Mouse (Mus musculus): ENCODE measurements at regions not wholly inside any gene's neighbourhood (a gene's known extent, or its start where the extent isn't known, plus 50 kb on each side); places are given as distances from the start of the nearest gene placed in this dataset.

- Histone ChIP-seq H3K4me2 (replicated peaks; ENCODE audit: low read depth, low read length) (no peak overlapping the region), H3K27ac (ENCODE audit: low read depth, low read length) (no peak overlapping the region), H3K9ac (ENCODE audit: low read depth, low read length) (no peak overlapping the region), H3K4me3 (ENCODE audit: low read depth, low read length) (no peak overlapping the region), H3K27me3 (ENCODE audit: control insufficient read depth, insufficient read depth, low read length) (no peaks in the 10 kb centered on the region), H3K9me3 (ENCODE audit: control insufficient read depth, low read length) (no peaks in the 10 kb centered on the region), H3K36me3 (ENCODE audit: control insufficient read depth, insufficient read depth, low read length) (no peaks in the 10 kb centered on the region), H3K4me1 (replicated peaks; ENCODE audit: control insufficient read depth, insufficient read depth, low read length) (no peaks in the 10 kb centered on the region)
- 81% methylated on average over 2 of the region's 2 CpGs for WGBS
- DNase-seq (ENCODE audit: low spot score): no peak
- no peak for ATAC-seq (ENCODE audit: low FRiP score)
Measured at GRCm38 (mm10) chr19:54836451-54836850, 290.6 kb downstream of the Gpam start.

DNA sequence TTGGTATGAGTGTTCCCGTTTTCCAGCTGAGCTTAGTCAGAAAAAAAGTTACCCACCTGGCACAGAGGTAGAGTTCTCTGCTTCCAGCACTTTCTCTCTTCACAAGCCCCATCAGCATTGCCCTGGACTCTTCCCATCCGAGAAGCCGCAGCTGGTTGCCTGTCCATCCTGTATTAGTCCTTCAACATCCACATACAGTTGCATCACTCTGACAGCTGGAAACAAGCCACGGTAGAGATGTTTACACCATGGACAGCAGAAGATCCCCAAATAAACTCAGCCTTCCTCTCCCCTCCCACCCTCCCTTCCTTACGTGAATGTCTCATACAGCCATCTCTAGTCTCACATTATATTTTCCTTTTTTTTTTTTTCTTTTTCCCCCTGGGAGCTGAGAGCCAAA, 304.9 kb downstream of the Gpam start:
- H3K36me3 ChIP-seq (ENCODE audit: control insufficient read depth, insufficient read depth, low read length): no peaks in the 10 kb centered on the region
- WGBS: 87% methylated on average over 5 of the region's 5 CpGs
- H3K9me3 ChIP-seq (ENCODE audit: control insufficient read depth, low read length): no peaks in the 10 kb centered on the region

GRCm38 (mm10) chr19:54820587-54820986, 306.5 kb downstream of the Gpam start:
- Histone ChIP-seq H3K4me1 (replicated peaks; ENCODE audit: control insufficient read depth, insufficient read depth, low read length) (no peaks in the 10 kb centered on the region), H3K4me2 (replicated peaks; ENCODE audit: low read depth, low read length) (no peak overlapping the region), H3K9me3 (ENCODE audit: control insufficient read depth, low read length) (no peaks in the 10 kb centered on the region), H3K9ac (ENCODE audit: low read depth, low read length) (no peak overlapping the region), H3K36me3 (ENCODE audit: control insufficient read depth, insufficient read depth, low read length) (no peaks in the 10 kb centered on the region), H3K27me3 (ENCODE audit: control insufficient read depth, insufficient read depth, low read length) (no peaks in the 10 kb centered on the region), H3K4me3 (ENCODE audit: low read depth, low read length) (no peak overlapping the region), H3K27ac (ENCODE audit: low read depth, low read length) (no peak overlapping the region)
- 73% methylated on average over 4 of the region's 4 CpGs for WGBS
- no peak for DNase-seq (ENCODE audit: low spot score)
- no peak for ATAC-seq (ENCODE audit: low FRiP score)

More for the DNA sequence above, 304.9 kb downstream of the Gpam start:
- Histone ChIP-seq H3K4me2 (replicated peaks; ENCODE audit: low read depth, low read length) (no peak overlapping the region), H3K4me3 (ENCODE audit: low read depth, low read length) (no peak overlapping the region), H3K9ac (ENCODE audit: low read depth, low read length) (no peak overlapping the region), H3K27ac (ENCODE audit: low read depth, low read length) (no peak overlapping the region), H3K4me1 (replicated peaks; ENCODE audit: control insufficient read depth, insufficient read depth, low read length) (no peaks in the 10 kb centered on the region), H3K27me3 (ENCODE audit: control insufficient read depth, insufficient read depth, low read length) (no peaks in the 10 kb centered on the region)
- no peak for DNase-seq (ENCODE audit: low spot score)
- no peak for ATAC-seq (ENCODE audit: low FRiP score)

GRCm38 (mm10) chr19:54801123-54801742, 325.8 kb downstream of the Gpam start:
- no peak for ATAC-seq (ENCODE audit: low FRiP score)
- Histone ChIP-seq H3K27ac (ENCODE audit: low read depth, low read length) (no peak overlapping the region), H3K4me1 (replicated peaks; ENCODE audit: control insufficient read depth, insufficient read depth, low read length) (no peaks in the 10 kb centered on the region), H3K4me2 (replicated peaks; ENCODE audit: low read depth, low read length) (no peak overlapping the region), H3K4me3 (ENCODE audit: low read depth, low read length) (no peak overlapping the region), H3K36me3 (ENCODE audit: control insufficient read depth, insufficient read depth, low read length) (no peaks in the 10 kb centered on the region), H3K9ac (ENCODE audit: low read depth, low read length) (no peak overlapping the region), H3K27me3 (ENCODE audit: control insufficient read depth, insufficient read depth, low read length) (no peaks in the 10 kb centered on the region), H3K9me3 (ENCODE audit: control insufficient read depth, low read length) (no peaks in the 10 kb centered on the region)
- 89% methylated on average over 8 of the region's 8 CpGs for WGBS
- no peak for DNase-seq (ENCODE audit: low spot score)

DNA sequence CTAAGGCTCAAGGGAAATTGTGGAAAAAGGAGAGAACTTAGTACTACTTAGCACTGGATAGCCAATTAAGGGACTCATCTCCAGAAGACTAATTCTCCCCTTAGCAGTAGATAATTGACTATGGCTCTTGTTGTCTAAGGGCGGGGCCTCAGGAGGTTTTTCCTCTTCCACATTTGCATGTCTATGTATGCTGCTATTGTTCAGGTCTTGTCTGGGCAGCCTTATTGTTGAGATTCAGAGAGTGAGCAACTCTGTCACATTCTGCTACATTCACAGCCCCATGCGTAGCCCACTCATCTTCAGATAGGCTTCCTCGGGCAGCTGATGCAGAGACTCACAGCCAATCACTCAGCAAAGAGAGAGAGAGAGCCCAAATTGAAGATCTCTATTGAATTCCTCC, 339.9 kb downstream of the Gpam start:
- no peak overlapping the region for H3K4me2 ChIP-seq (replicated peaks; ENCODE audit: low read depth, low read length)
- 50% methylated on average over 3 of the region's 3 CpGs for WGBS
- H3K27ac ChIP-seq (ENCODE audit: low read depth, low read length): no peak overlapping the region
- DNase-seq (ENCODE audit: low spot score): peak; percentile 15
- no peak for ATAC-seq (ENCODE audit: low FRiP score)
- H3K9me3 ChIP-seq (ENCODE audit: control insufficient read depth, low read length): no peaks in the 10 kb centered on the region
- no peak overlapping the region for H3K4me3 ChIP-seq (ENCODE audit: low read depth, low read length)
- H3K9ac ChIP-seq (ENCODE audit: low read depth, low read length): no peak overlapping the region
- H3K4me1 ChIP-seq (replicated peaks; ENCODE audit: control insufficient read depth, insufficient read depth, low read length): no peaks in the 10 kb centered on the region
- H3K27me3 ChIP-seq (ENCODE audit: control insufficient read depth, insufficient read depth, low read length): no peaks in the 10 kb centered on the region
- H3K36me3 ChIP-seq (ENCODE audit: control insufficient read depth, insufficient read depth, low read length): no peaks in the 10 kb centered on the region

DNA sequence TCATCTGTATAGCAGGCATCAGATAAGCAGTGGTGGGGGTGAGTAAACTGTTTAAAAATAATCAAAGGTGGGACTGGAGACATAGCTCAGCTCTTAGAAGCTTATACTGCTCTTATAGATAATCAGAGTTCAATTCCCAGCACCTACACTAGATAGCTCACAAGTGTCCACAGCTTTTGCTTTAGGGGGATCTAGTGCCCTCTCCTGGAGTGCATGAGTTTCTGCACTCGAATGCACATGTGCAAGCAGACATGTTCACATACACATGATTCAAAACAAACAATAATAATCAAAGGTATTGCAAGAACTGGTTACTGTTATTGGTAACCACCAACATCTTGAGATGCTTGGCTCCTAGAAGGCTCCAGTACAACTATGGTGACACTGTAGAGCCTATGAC, 343.3 kb downstream of the Gpam start:
- Histone ChIP-seq H3K4me2 (replicated peaks; ENCODE audit: low read depth, low read length) (no peak overlapping the region), H3K4me1 (replicated peaks; ENCODE audit: control insufficient read depth, insufficient read depth, low read length) (no peaks in the 10 kb centered on the region), H3K9ac (ENCODE audit: low read depth, low read length) (no peak overlapping the region), H3K27me3 (ENCODE audit: control insufficient read depth, insufficient read depth, low read length) (no peaks in the 10 kb centered on the region), H3K36me3 (ENCODE audit: control insufficient read depth, insufficient read depth, low read length) (no peaks in the 10 kb centered on the region), H3K27ac (ENCODE audit: low read depth, low read length) (no peak overlapping the region), H3K9me3 (ENCODE audit: control insufficient read depth, low read length) (no peaks in the 10 kb centered on the region), H3K4me3 (ENCODE audit: low read depth, low read length) (no peak overlapping the region)
- DNase-seq (ENCODE audit: low spot score): no peak
- 86% methylated on average over 1 of the region's 1 CpGs for WGBS
- no peak for ATAC-seq (ENCODE audit: low FRiP score)

- H3K27me3 ChIP-seq (ENCODE audit: control insufficient read depth, insufficient read depth, low read length): no peaks in the 10 kb centered on the region
- DNase-seq (ENCODE audit: low spot score) (no peak), ATAC-seq (ENCODE audit: low FRiP score) (no peak)
- no peaks in the 10 kb centered on the region for H3K4me1 ChIP-seq (replicated peaks; ENCODE audit: control insufficient read depth, insufficient read depth, low read length)
- no peaks in the 10 kb centered on the region for H3K9me3 ChIP-seq (ENCODE audit: control insufficient read depth, low read length)
- no peak overlapping the region for H3K9ac ChIP-seq (ENCODE audit: low read depth, low read length)
- no peaks in the 10 kb centered on the region for H3K36me3 ChIP-seq (ENCODE audit: control insufficient read depth, insufficient read depth, low read length)
- no peak overlapping the region for H3K4me3 ChIP-seq (ENCODE audit: low read depth, low read length)
- no peak overlapping the region for H3K27ac ChIP-seq (ENCODE audit: low read depth, low read length)
- 77% methylated on average over 5 of the region's 5 CpGs for WGBS
- H3K4me2 ChIP-seq (replicated peaks; ENCODE audit: low read depth, low read length): no peak overlapping the region
Measured at GRCm38 (mm10) chr19:54757761-54758160, 369.3 kb downstream of the Gpam start.

GRCm38 (mm10) chr19:54756681-54757257, 370.3 kb downstream of the Gpam start:
- Histone ChIP-seq H3K27ac (ENCODE audit: low read depth, low read length) (no peak overlapping the region), H3K36me3 (ENCODE audit: control insufficient read depth, insufficient read depth, low read length) (no peaks in the 10 kb centered on the region), H3K4me2 (replicated peaks; ENCODE audit: low read depth, low read length) (no peak overlapping the region), H3K4me3 (ENCODE audit: low read depth, low read length) (no peak overlapping the region), H3K9me3 (ENCODE audit: control insufficient read depth, low read length) (no peaks in the 10 kb centered on the region), H3K9ac (ENCODE audit: low read depth, low read length) (no peak overlapping the region), H3K27me3 (ENCODE audit: control insufficient read depth, insufficient read depth, low read length) (no peaks in the 10 kb centered on the region), H3K4me1 (replicated peaks; ENCODE audit: control insufficient read depth, insufficient read depth, low read length) (no peaks in the 10 kb centered on the region)
- DNase-seq (ENCODE audit: low spot score): peak; percentile 2
- no peak for ATAC-seq (ENCODE audit: low FRiP score)
- WGBS: 68% methylated on average over 8 of the region's 8 CpGs

GRCm38 (mm10) chr19:54755451-54755850, 371.6 kb downstream of the Gpam start:
- ATAC-seq (ENCODE audit: low FRiP score): no peak
- 68% methylated on average over 2 of the region's 2 CpGs for WGBS
- Histone ChIP-seq H3K9ac (ENCODE audit: low read depth, low read length) (no peak overlapping the region), H3K27me3 (ENCODE audit: control insufficient read depth, insufficient read depth, low read length) (no peaks in the 10 kb centered on the region), H3K36me3 (ENCODE audit: control insufficient read depth, insufficient read depth, low read length) (no peaks in the 10 kb centered on the region), H3K27ac (ENCODE audit: low read depth, low read length) (no peak overlapping the region), H3K4me2 (replicated peaks; ENCODE audit: low read depth, low read length) (no peak overlapping the region), H3K4me1 (replicated peaks; ENCODE audit: control insufficient read depth, insufficient read depth, low read length) (no peaks in the 10 kb centered on the region), H3K4me3 (ENCODE audit: low read depth, low read length) (no peak overlapping the region), H3K9me3 (ENCODE audit: control insufficient read depth, low read length) (no peaks in the 10 kb centered on the region)
- DNase-seq (ENCODE audit: low spot score): no peak

Measured in hindbrain, embryonic 11.5 days (tissue).